Mouse (Mus musculus): ENCODE data around the gene Ddo. TPM values are rescaled to one million over a fixed set of nuclear protein-coding genes. Genes with fewer than 3 reads are reported as not detected.

Ddo gene
- 7.6 TPM for polyA plus RNA-seq (2015; fragmentation: Illumina TruSeq; extraction: RNeasy Lipid Tissue Mini Kit (QIAGEN cat#74804); ENCODE audit: low read depth, low replicate concordance)

GRCm38 (mm10) chr10:40629656-40630311, at the start of gene Ddo:
Gene Ddo (plus strand): TSS chr10:40630011.

DNA sequence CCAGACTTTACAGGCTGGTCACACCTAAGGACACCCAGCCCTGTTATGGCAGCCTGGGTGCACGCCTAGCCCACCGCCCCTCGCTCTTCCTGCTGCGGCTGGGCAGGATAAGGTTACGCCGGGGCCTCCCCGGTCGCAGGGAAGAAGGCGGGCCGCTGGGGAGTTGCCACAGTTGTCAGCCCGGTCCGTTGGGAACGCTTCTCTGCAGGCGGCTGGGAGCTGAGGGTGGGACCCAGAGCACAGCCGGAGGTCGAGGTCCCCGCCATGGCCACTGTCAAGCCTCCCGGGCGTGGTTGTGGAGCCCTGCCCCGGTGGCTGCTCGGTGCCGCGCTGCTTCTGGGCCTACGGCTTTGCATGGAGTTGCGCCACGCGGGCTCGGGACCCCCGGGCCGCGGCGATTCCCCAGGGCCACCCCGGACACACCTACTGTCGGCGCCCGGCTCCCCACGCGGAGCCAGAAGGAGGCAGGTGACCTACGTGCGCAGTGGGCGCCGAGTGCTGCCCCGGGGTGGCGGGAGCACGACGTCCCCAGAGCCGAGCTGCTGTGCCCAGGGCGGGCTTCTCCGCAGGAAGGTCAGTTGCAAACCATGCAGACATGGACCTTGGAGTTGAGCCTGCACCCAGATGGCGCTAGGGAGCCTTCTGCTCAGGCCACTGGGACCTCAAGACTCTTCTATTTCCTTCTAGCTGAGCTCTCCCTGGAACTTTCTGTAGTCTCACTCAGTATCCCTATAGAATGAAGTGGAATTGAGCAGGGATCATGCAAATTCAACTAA, 53.5 kb downstream of the Ddo start, which contains the start of gene Mettl24:
Gene Mettl24, plus strand, starts transcription at position 191 of the 776 bp plus-strand sequence.

Other genes with a start within 250 kb of the Ddo start
- not detected for gene Slc22a16, start 59.7 kb upstream of the Ddo start, polyA plus RNA-seq (2015; fragmentation: Illumina TruSeq; extraction: RNeasy Lipid Tissue Mini Kit (QIAGEN cat#74804); ENCODE audit: low read depth, low replicate concordance)
- gene Mettl24, start 53.3 kb downstream of the Ddo start, polyA plus RNA-seq (2015; fragmentation: Illumina TruSeq; extraction: RNeasy Lipid Tissue Mini Kit (QIAGEN cat#74804); ENCODE audit: low read depth, low replicate concordance), result 1.7 TPM